Mouse (Mus musculus) T-cell, adult 2 months (primary cell): Measurements from ENCODE around the gene Rgl1.
"Not testable (repeated sequence)": the region's sequence is repeated elsewhere in the genome, so short reads cannot be mapped to it uniquely, and the experiment has no call there.

ENCODE experiments used
- DNase-seq: peaks from one replicate; pipeline ENCODE4 v3.0.0; 2022; ENCODE audit warnings: low spot score

The Rgl1 gene

GRCm38 (mm10) chr1:152656601-152657000, 109.5 kb downstream of the Rgl1 start:
- DNase-seq: no peak

- DNase-seq: no peak
Measured at GRCm38 (mm10) chr1:152654851-152655250, 111.3 kb downstream of the Rgl1 start.

GRCm38 (mm10) chr1:152651495-152651874, 114.7 kb downstream of the Rgl1 start:
- no peak for DNase-seq

GRCm38 (mm10) chr1:152650856-152651494, 115.2 kb downstream of the Rgl1 start:
- DNase-seq: no peak

GRCm38 (mm10) chr1:152648052-152648451, 118.1 kb downstream of the Rgl1 start:
- DNase-seq: no peak

- not testable (repeated sequence) for DNase-seq
Measured at GRCm38 (mm10) chr1:152642207-152642606, 123.9 kb downstream of the Rgl1 start.

GRCm38 (mm10) chr1:152640195-152640981, 125.8 kb downstream of the Rgl1 start:
- DNase-seq: no peak

GRCm38 (mm10) chr1:152639344-152639743, 126.8 kb downstream of the Rgl1 start:
- no peak for DNase-seq

GRCm38 (mm10) chr1:152634638-152635037, 131.5 kb downstream of the Rgl1 start:
- DNase-seq: no peak

- DNase-seq: no peak
Measured at GRCm38 (mm10) chr1:152629780-152630179, 136.4 kb downstream of the Rgl1 start.

GRCm38 (mm10) chr1:152625651-152626050, 140.5 kb downstream of the Rgl1 start:
- no peak for DNase-seq

GRCm38 (mm10) chr1:152624644-152625454, 141.3 kb downstream of the Rgl1 start:
- DNase-seq: peak; percentile 66

GRCm38 (mm10) chr1:152623375-152624270, 142.5 kb downstream of the Rgl1 start:
- DNase-seq: no peak

- no peak for DNase-seq
Measured at GRCm38 (mm10) chr1:152622765-152623211, 143.4 kb downstream of the Rgl1 start.

GRCm38 (mm10) chr1:152621624-152622023, 144.5 kb downstream of the Rgl1 start:
- no peak for DNase-seq

GRCm38 (mm10) chr1:152619396-152619795, 146.8 kb downstream of the Rgl1 start:
- DNase-seq: no peak

- DNase-seq: no peak
Measured at GRCm38 (mm10) chr1:152618896-152619295, 147.3 kb downstream of the Rgl1 start.

- DNase-seq: no peak
Measured at GRCm38 (mm10) chr1:152618381-152618780, 147.8 kb downstream of the Rgl1 start.

GRCm38 (mm10) chr1:152617745-152618342, 148.3 kb downstream of the Rgl1 start:
- DNase-seq: no peak

- DNase-seq: no peak
Measured at GRCm38 (mm10) chr1:152616777-152617057, 149.4 kb downstream of the Rgl1 start.

- no peak for DNase-seq
Measured at GRCm38 (mm10) chr1:152615987-152616776, 150.0 kb downstream of the Rgl1 start.
